Mouse (Mus musculus) kidney, postnatal 14 days (tissue): ENCODE results near the gene Zfp235.

ENCODE experiments used
- DNase-seq: peaks from one replicate; pipeline ENCODE4 v3.0.0; 2022; ENCODE audit warnings: mixed read lengths

Zfp235 gene

GRCm38 (mm10) chr7:24133996-24134828 lies at the start of gene Zfp235:
Zfp235 (plus strand) TSS chr7:24134169.
- peak; percentile 91 for DNase-seq

DNA sequence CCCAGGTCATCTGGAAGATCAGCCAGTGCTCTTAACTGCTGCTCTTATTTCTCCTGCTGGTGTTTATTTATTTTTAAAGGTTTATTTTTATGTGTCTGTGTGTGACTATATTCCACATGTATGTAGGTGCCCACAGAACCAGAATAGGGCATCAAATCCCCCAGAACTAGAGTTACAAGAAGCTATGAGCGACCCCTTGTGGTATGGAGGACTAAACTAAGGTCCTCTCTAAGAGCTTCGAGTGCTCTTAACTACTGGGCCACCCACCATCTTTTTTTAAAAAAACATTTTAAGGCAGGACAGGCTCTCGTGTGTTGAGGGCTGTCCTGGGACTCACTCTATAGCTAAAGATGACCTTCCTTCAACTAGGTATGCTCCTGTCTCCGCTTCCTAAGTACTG lies 47.1 kb upstream of the Zfp235 start:
- no peak for DNase-seq

DNA sequence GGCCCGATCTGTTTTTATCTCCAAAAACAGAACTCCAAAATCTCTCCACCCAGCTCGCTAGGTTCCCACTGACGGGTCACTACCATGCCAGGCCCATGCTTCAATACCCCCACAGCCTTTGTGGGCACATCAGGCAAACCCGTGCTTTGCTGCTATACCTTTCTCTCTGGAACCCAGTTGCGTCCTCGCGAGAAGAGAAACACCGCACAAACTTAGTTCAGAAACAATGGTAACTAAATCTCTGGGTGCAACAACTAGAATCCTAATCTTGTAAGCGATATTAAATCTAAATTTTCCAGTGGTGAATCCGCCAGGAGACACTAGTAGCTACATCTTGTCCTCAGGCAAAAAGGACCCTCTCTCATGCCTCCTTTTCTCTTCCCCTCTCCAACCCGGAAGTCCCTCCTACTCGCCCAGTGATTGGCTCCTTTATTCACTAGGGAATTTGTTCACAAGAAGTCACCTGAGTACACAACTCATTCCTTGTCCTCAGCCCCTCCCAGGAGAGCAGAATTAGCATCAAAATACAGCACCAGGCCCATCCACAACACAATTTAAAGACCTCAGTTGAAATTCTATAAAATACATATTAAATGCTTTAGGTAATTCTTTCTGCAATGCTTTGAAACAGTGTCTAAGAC lies 46.4 kb upstream of the Zfp235 start:
- no peak for DNase-seq

GRCm38 (mm10) chr7:24104403-24104802 lies 29.6 kb upstream of the Zfp235 start:
- DNase-seq = no peak

GRCm38 (mm10) chr7:24105144-24105703 lies 28.7 kb upstream of the Zfp235 start:
- no peak for DNase-seq

DNA sequence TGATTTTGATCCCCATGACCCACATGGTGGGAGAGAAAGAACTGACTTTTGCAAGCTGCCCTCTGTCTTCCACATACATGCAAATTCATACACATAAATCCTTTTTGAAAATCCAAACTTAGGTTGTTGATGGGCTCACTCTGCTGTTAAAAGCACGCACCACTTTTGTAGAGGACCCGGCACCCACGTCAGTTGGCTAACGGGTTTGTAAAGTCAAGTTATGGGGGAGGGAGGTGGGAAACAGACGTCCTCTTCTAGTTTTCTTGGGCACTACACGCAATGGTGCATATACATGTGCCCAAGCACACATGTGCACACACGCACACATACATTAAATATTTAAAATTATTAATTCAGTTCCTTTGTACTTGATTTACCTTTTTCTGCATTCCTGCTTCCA lies 23.1 kb upstream of the Zfp235 start:
- DNase-seq = no peak

DNA sequence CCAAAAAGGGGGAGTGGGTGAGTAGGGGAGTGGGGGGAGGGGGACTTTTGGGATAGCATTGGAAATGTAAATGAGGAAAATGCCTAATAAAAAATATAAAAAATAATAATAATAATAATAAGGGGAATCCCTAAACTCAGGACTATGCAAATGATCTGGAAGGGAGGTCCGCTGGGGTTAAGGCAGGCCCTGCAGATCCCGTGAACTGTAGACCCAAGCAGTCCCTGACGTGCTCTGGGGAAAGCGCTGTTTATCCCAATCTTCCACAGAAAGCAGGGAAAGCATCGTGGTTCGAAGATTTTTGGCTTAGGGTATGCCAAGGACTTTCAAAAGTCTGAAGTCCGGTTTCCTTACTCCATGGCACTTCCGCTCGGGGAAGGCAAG lies 22.2 kb upstream of the Zfp235 start:
- DNase-seq = no peak

GRCm38 (mm10) chr7:24112156-24112856 lies 21.7 kb upstream of the Zfp235 start, which contains the start of gene Zfp112:
Zfp112 (plus strand) TSS chr7:24112314.
- peak; percentile 91 for DNase-seq

GRCm38 (mm10) chr7:24113001-24113400 lies 21.0 kb upstream of the Zfp235 start:
- DNase-seq = peak; percentile 86

DNA sequence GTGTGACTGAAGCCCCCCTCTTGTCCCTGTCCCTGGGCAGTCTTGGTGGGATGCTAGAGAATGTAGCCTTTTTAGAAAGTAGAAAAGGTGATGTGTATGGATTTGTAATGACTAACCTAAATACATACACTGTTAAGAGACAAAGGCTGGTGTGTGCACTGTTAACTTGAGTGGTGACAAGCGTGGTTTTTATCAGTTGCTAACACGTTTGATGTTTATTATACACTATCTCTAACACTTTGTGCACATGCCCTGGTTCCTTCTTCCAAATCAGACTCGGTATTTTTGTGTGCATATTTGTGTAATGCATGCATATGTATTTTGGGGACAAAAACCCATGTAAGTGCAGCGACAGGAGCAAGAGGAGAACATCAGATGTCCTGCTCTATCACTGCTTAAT lies 17.3 kb upstream of the Zfp235 start:
- no peak for DNase-seq

DNA sequence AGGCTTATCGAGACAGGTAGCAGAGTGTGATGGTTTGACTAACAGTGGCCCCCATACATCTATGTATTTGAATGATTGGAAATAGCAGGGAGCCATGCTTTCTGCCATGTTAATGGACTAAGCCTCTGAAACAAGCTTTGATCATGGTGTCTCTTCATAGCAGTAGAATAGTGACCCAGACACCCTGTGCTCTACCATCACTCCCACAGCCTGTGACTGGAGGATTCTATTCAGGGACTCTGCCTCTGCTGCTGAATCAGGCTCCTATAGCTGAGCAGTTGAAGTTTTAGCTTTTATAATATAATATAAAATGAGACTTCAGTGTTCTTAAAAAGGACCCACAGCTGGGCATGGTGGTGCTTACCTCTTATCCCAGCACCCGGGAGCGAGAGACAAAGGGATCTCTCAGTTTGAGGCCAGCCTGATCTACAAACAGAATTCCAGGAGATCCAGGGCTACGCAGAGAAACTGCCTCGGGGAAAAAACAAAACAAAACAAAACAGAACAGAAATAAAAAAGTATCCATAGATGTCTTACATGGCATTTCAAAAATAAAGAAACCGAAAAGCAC lies 459 bp upstream of the Zfp235 start:
- DNase-seq = no peak

GRCm38 (mm10) chr7:24142566-24142965 lies 8.6 kb downstream of the Zfp235 start:
- no peak for DNase-seq

GRCm38 (mm10) chr7:24153272-24153671 lies 19.3 kb downstream of the Zfp235 start:
- DNase-seq = peak; percentile 15

GRCm38 (mm10) chr7:24172191-24172590 lies 38.2 kb downstream of the Zfp235 start:
- no peak for DNase-seq

- peak; percentile 66 for DNase-seq
These were observed 40.8 kb downstream of the Zfp235 start, which contains the start of gene Zfp114 for GRCm38 (mm10) chr7:24174618-24175336. Zfp114 (plus strand) TSS chr7:24175060.

DNA sequence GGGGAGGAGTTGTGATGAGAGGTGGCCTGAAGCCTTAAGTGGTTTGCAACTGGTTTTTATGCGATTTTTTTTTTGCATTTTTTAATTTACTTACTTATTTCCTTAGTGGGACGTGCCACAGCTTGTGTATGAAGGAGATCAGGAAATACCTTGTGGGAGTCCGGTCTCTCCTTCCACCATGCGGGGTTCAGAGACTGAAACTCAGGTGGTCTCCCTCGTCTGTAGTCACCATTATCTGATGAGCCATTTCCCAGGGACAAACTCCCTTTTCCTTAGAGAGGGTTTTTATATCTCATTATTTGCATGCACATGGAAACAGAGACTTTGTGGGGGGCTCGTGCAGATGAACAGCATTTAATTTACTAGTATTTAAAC lies 41.4 kb downstream of the Zfp235 start:
- DNase-seq = no peak

GRCm38 (mm10) chr7:24187611-24188010 lies 53.6 kb downstream of the Zfp235 start:
- DNase-seq = no peak

GRCm38 (mm10) chr7:24188901-24189570 lies 55.1 kb downstream of the Zfp235 start:
- DNase-seq = no peak

DNA sequence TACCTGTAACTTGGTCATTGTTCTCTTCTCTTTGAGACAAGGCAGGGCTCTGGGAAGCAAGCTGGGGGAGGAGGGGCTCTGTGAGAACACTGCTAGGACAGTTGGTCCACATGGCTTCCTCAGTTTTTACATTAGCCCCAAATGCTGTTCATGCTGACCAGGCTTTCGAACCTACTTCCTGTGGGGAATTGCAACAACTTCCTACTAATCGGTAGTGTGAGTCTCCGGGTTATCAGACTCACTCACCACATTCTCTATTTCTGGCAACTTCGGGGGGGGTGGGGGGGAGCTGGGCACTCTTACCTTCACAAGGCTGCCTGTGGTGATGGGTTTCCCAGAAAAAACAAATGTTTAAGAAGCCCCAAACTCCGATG lies 55.6 kb downstream of the Zfp235 start:
- no peak for DNase-seq

DNA sequence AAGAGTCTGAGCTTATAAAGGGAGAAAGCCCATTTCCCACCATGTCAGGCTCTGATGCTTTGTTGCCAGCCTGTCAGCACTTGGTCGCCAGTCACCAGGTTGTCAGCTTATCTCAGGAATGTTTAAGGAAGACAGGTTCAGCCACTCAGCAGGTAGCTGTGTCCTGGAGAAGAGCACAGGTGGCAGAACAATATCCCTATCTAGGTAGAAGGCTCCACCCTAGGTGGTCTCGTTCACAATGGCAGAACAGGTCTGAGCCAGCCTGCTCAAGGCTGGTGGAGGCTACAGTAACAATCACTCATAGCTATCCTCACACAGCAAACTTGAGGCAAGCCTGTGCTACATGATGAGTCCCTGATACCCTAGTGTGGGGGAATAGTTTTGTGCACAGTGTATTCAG lies 57.4 kb downstream of the Zfp235 start:
- DNase-seq = no peak
